Mouse (Mus musculus) forebrain, embryonic 14.5 days (tissue): ENCODE measurements around the gene Gm20388. TPM values are rescaled to one million over a fixed set of nuclear protein-coding genes. Genes with fewer than 3 reads are reported as not detected.

Source experiments
- ATAC-seq: fragments of 200-750 bp; cut with Nextera tagmentation; 2 replicates; pipeline ENCODE4 v1.8.0; 2017; ENCODE audit warnings: mild to moderate bottlenecking, moderate library complexity
- DNase-seq: peaks from one replicate; pipeline ENCODE4 v3.0.0-alpha.2; 2015; ENCODE audit warnings: low spot score
- H3K27ac ChIP-seq: fragments of 300-500 bp; sonication (generic); 2 replicates; pipeline ENCODE4 v1.5.1; 2014; ENCODE audit warnings: low read depth, mild to moderate bottlenecking, control low read depth, low read length, moderate library complexity
- H3K27me3 ChIP-seq: fragments of 300-500 bp; sonication (generic); replicated peaks from 2 replicates; pipeline ENCODE4 v1.6.1; 2014; ENCODE audit warnings: low read length, control low read depth, mixed read lengths; ENCODE audit not compliant: control insufficient read depth, insufficient read depth
- H3K36me3 ChIP-seq: fragments of 300-500 bp; sonication (generic); 2 replicates; pipeline ENCODE4 v1.6.1; 2014; ENCODE audit warnings: low read length, control low read depth; ENCODE audit not compliant: control insufficient read depth, insufficient read depth
- H3K4me1 ChIP-seq: fragments of 300-500 bp; sonication (generic); 2 replicates; pipeline ENCODE4 v1.6.1; 2014; ENCODE audit warnings: antibody characterized with exemption, low read length, control low read depth; ENCODE audit not compliant: control insufficient read depth, insufficient read depth
- H3K4me2 ChIP-seq: fragments of 300-500 bp; sonication (generic); 2 replicates; pipeline ENCODE4 v1.6.1; 2014; ENCODE audit warnings: mild to moderate bottlenecking, control low read depth, low read length
- H3K4me3 ChIP-seq: fragments of 300-500 bp; sonication (generic); 2 replicates; pipeline ENCODE4 v1.5.1; 2014; ENCODE audit warnings: low read depth, low read length, control low read depth
- H3K9ac ChIP-seq: fragments of 300-500 bp; sonication (generic); 2 replicates; pipeline ENCODE4 v1.6.1; 2014; ENCODE audit warnings: mild to moderate bottlenecking, low read length, control low read depth, moderate library complexity
- H3K9me3 ChIP-seq: fragments of 300-500 bp; sonication (generic); replicated peaks from 2 replicates; pipeline ENCODE4 v1.6.1; 2016; ENCODE audit warnings: low read length, control low read depth, mixed read lengths; ENCODE audit not compliant: control insufficient read depth
- WGBS: fragments of 180-500 bp; shearing (Covaris S2); extraction: QIAGEN DNeasy Blood & Tissue Kit; methylation state at CpG from one replicate; pipeline ENCODE4 v1.1.7; 2014; 5-methylcytosine and 5-hydroxymethylcytosine counted together
- polyA plus RNA-seq: library from polyadenylated mRNA; unstranded; fragments of >200 nt; fragmentation: Nextera tagmentation; extraction: Ambion mirVana; gene quantifications from 2 replicates; pipeline ENCODE4 v1.2.1, GENCODE M21; 2014

Gm20388 gene
- polyA plus RNA-seq, 1 experiment from 2014 or later = 7.4 TPM

GRCm38 (mm10) chr8:124277951-124278910, 4367.6 kb downstream of the Gm20388 start:
- WGBS = 69% methylated on average over 24 of the region's 24 CpGs
- no peak overlapping the region for H3K27ac ChIP-seq
- peaks cover 23% of the 10 kb centered on the region for H3K4me1 ChIP-seq

GRCm38 (mm10) chr8:124278956-124279689, 4368.5 kb downstream of the Gm20388 start:
- 94% methylated on average over 7 of the region's 7 CpGs for WGBS
- Histone ChIP-seq H3K9me3 (no peaks in the 10 kb centered on the region), H3K36me3 (no peaks in the 10 kb centered on the region), H3K27ac (no peak overlapping the region), H3K4me1 (peaks cover 31% of the 10 kb centered on the region), H3K9ac (no peak overlapping the region), H3K4me2 (no peak overlapping the region), H3K4me3 (no peak overlapping the region), H3K27me3 (no peaks in the 10 kb centered on the region)
- ATAC-seq = no peak
- DNase-seq = no peak

More at GRCm38 (mm10) chr8:124277951-124278910, 4367.6 kb downstream of the Gm20388 start:
- no peaks in the 10 kb centered on the region for H3K9me3 ChIP-seq
- H3K9ac ChIP-seq = no peak overlapping the region
- no peak overlapping the region for H3K4me2 ChIP-seq
- ATAC-seq (no peak), DNase-seq (no peak)
- H3K27me3 ChIP-seq = no peaks in the 10 kb centered on the region
- H3K36me3 ChIP-seq = no peaks in the 10 kb centered on the region
- H3K4me3 ChIP-seq = no peak overlapping the region

- DNase-seq = no peak
- no peak for ATAC-seq
- Histone ChIP-seq H3K4me1 (peaks cover 37% of the 10 kb centered on the region), H3K9me3 (no peaks in the 10 kb centered on the region), H3K9ac (no peak overlapping the region), H3K4me3 (no peak overlapping the region), H3K36me3 (no peaks in the 10 kb centered on the region), H3K4me2 (no peak overlapping the region), H3K27me3 (no peaks in the 10 kb centered on the region), H3K27ac (no peak overlapping the region)
- 96% methylated on average over 5 of the region's 5 CpGs for WGBS
Observed at GRCm38 (mm10) chr8:124279690-124279985, 4369.0 kb downstream of the Gm20388 start.

GRCm38 (mm10) chr8:124281700-124282541, 4371.3 kb downstream of the Gm20388 start:
- no peak overlapping the region for H3K4me2 ChIP-seq
- no peak overlapping the region; the same call in 1 of the 2 replicates for H3K9ac ChIP-seq
- peak; percentile 28; the same call in 1 of the 2 replicates for ATAC-seq
- no peaks in the 10 kb centered on the region for H3K27me3 ChIP-seq
- peak; percentile 69 for DNase-seq
- H3K4me1 ChIP-seq = peaks cover 55% of the 10 kb centered on the region
- no peak overlapping the region for H3K4me3 ChIP-seq
- no peaks in the 10 kb centered on the region for H3K36me3 ChIP-seq
- 53% methylated on average over 11 of the region's 11 CpGs for WGBS
- peak overlapping the region; percentile 71; the same call in 1 of the 2 replicates for H3K27ac ChIP-seq
- no peaks in the 10 kb centered on the region for H3K9me3 ChIP-seq

GRCm38 (mm10) chr8:124282878-124283630, 4372.4 kb downstream of the Gm20388 start:
- Histone ChIP-seq H3K4me3 (no peak overlapping the region), H3K27me3 (no peaks in the 10 kb centered on the region), H3K36me3 (no peaks in the 10 kb centered on the region), H3K9me3 (no peaks in the 10 kb centered on the region), H3K4me1 (peaks cover 57% of the 10 kb centered on the region), H3K9ac (peak overlapping the region; percentile 40; the same call in 1 of the 2 replicates), H3K4me2 (no peak overlapping the region), H3K27ac (peak overlapping the region; percentile 91; the same call in 1 of the 2 replicates)
- DNase-seq = peak; percentile 54
- WGBS = 56% methylated on average over 12 of the region's 12 CpGs
- ATAC-seq = no peak

GRCm38 (mm10) chr8:124283644-124284332, 4373.1 kb downstream of the Gm20388 start:
- Histone ChIP-seq H3K27me3 (no peaks in the 10 kb centered on the region), H3K4me2 (no peak overlapping the region), H3K36me3 (no peaks in the 10 kb centered on the region), H3K4me3 (no peak overlapping the region), H3K9ac (peak overlapping the region; percentile 40), H3K4me1 (peaks cover 57% of the 10 kb centered on the region), H3K9me3 (no peaks in the 10 kb centered on the region), H3K27ac (peak overlapping the region; percentile 91)
- 24% methylated on average over 11 of the region's 11 CpGs for WGBS
- no peak for DNase-seq
- no peak for ATAC-seq

GRCm38 (mm10) chr8:124284333-124284711, 4373.7 kb downstream of the Gm20388 start:
- Histone ChIP-seq H3K27ac (peak overlapping the region; percentile 91), H3K27me3 (no peaks in the 10 kb centered on the region), H3K4me3 (no peak overlapping the region), H3K4me2 (no peak overlapping the region; the same call in 1 of the 2 replicates), H3K9me3 (no peaks in the 10 kb centered on the region), H3K9ac (peak overlapping the region; percentile 45; the same call in 1 of the 2 replicates), H3K4me1 (peaks cover 57% of the 10 kb centered on the region), H3K36me3 (no peaks in the 10 kb centered on the region)
- 4% methylated on average over 6 of the region's 6 CpGs for WGBS
- ATAC-seq = peak; percentile 73
- DNase-seq = peak; percentile 84
